Mouse (Mus musculus) intestine, embryonic 16.5 days (tissue): ENCODE results near the gene Ift22. TPM values are rescaled to one million over a fixed set of nuclear protein-coding genes. Genes with fewer than 3 reads are reported as not detected.
A peak's percentile ranks its signal among the peaks of the same experiment; 100 is the strongest.

Source experiments
- ATAC-seq: fragments of 200-750 bp; cut with Nextera tagmentation; 2 replicates; pipeline ENCODE4 v1.8.0; 2017; ENCODE audit warnings: moderate TSS enrichment, moderate library complexity
- H3K27ac ChIP-seq: fragments of 300-500 bp; sonication (generic); 2 replicates; pipeline ENCODE4 v1.5.1; 2014; ENCODE audit warnings: mild to moderate bottlenecking, low read length
- H3K27me3 ChIP-seq: fragments of 300-500 bp; sonication (generic); replicated peaks from 2 replicates; pipeline ENCODE4 v1.6.1; 2014; ENCODE audit warnings: low read length, control low read depth, mixed read lengths; ENCODE audit not compliant: control insufficient read depth, insufficient read depth
- H3K36me3 ChIP-seq: fragments of 300-500 bp; sonication (generic); 2 replicates; pipeline ENCODE4 v1.6.1; 2014; ENCODE audit warnings: low read length, control low read depth; ENCODE audit not compliant: control insufficient read depth, insufficient read depth
- H3K4me1 ChIP-seq: fragments of 300-500 bp; sonication (generic); 2 replicates; pipeline ENCODE4 v1.6.1; 2014; ENCODE audit warnings: low read length, control low read depth, mixed read lengths; ENCODE audit not compliant: control insufficient read depth, insufficient read depth
- H3K4me2 ChIP-seq: fragments of 300-500 bp; sonication (generic); 2 replicates; pipeline ENCODE4 v1.6.1; 2014; ENCODE audit warnings: low read depth, low read length, control low read depth
- H3K4me3 ChIP-seq: fragments of 300-500 bp; sonication (generic); 2 replicates; pipeline ENCODE4 v1.5.1; 2014; ENCODE audit warnings: mild to moderate bottlenecking, low read length
- H3K9ac ChIP-seq: fragments of 300-500 bp; sonication (generic); 2 replicates; pipeline ENCODE4 v1.6.1; 2014; ENCODE audit warnings: low read depth, low read length
- H3K9me3 ChIP-seq: fragments of 300-500 bp; sonication (generic); 2 replicates; pipeline ENCODE4 v1.6.1; 2016; ENCODE audit warnings: low read length, control low read depth; ENCODE audit not compliant: control insufficient read depth
- WGBS: fragments of 180-500 bp; shearing (Covaris S2); extraction: QIAGEN DNeasy Blood & Tissue Kit; methylation state at CpG from one replicate; pipeline ENCODE4 v1.1.7; 2014; 5-methylcytosine and 5-hydroxymethylcytosine counted together
- polyA plus RNA-seq: library from polyadenylated mRNA; unstranded; fragments of >200 nt; fragmentation: Nextera tagmentation; extraction: Ambion mirVana; gene quantifications from 2 replicates; pipeline ENCODE4 v1.2.1, GENCODE M21; 2015

Ift22 gene
- polyA plus RNA-seq, 1 experiment from 2014 or later: 52.4 TPM

DNA sequence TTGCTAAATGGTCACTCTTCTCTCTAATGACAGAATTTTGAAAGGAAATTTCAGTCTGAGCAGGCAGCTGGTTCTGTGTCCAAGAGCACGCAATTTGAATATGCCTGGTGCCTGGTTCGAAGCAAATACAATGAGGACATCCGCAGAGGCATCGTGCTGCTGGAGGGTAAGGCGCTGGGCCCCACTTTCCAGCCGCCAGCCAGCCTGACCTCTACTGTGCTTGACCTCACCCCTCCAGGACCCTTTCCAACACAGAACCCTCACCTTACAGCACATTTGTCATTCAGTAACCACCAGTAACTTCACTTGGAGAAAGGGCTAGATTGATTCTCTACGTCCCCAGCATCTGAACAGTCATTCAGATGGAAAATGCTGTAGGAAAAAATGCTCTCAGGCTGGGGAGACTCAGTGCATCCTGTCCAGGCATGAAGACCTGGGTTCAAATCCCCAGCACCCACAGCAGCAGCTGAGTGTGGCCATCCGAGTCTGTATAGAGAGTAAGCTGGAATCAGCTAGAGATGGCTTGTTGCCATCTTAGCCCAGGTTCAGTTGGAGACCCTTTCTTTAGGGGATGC lies 55.1 kb downstream of the Ift22 start:
- Histone ChIP-seq H3K36me3 (peaks cover 3% of the 10 kb centered on the region; the same call in 1 of the 2 replicates), H3K4me3 (peak overlapping the region; percentile 77), H3K4me2 (peak overlapping the region; percentile 81), H3K4me1 (peaks cover 58% of the 10 kb centered on the region), H3K9ac (peak overlapping the region; percentile 88), H3K27ac (0 out of 2 replicates have a peak overlapping the region, but pooled peaks have one; percentile 45), H3K27me3 (no peaks in the 10 kb centered on the region), H3K9me3 (no peaks in the 10 kb centered on the region)
- no peak for ATAC-seq
- 66% methylated on average over 8 of the region's 8 CpGs for WGBS

Other genes starting within 250 kb of the Ift22 start
- not detected in 2 replicates for gene Myl10, start 215.0 kb upstream of the Ift22 start, polyA plus RNA-seq
- gene Col26a1, start 24.9 kb upstream of the Ift22 start, polyA plus RNA-seq: 5.5 and 6.8 TPM in 2 replicates
- gene Fis1, start 45.1 kb downstream of the Ift22 start, polyA plus RNA-seq: 271 and 281 TPM in 2 replicates
- gene Cldn15, start 58.5 kb downstream of the Ift22 start, polyA plus RNA-seq: 34.8 and 36.6 TPM in 2 replicates
- 40.7 and 44.4 TPM in 2 replicates for gene Plod3, start 78.9 kb downstream of the Ift22 start, polyA plus RNA-seq
- 114 and 120 TPM in 2 replicates for gene Znhit1, start 79.9 kb downstream of the Ift22 start, polyA plus RNA-seq
- gene Vgf, start 118.2 kb downstream of the Ift22 start, polyA plus RNA-seq: 0.50 and 0.64 TPM in 2 replicates
- 284 and 285 TPM in 2 replicates for gene Ap1s1, start 138.0 kb downstream of the Ift22 start, polyA plus RNA-seq
- gene Serpine1, start 164.1 kb downstream of the Ift22 start, polyA plus RNA-seq: 0.24 and 0.29 TPM in 2 replicates
- gene Trim56, start 208.1 kb downstream of the Ift22 start, polyA plus RNA-seq: 5.5 and 6.5 TPM in 2 replicates
- gene Muc3, start 241.2 kb downstream of the Ift22 start, polyA plus RNA-seq: 5.6 and 6.1 TPM in 2 replicates